Mouse (Mus musculus) forebrain, embryonic 12.5 days (tissue): ENCODE measurements around the gene Zfp663. TPM values are rescaled to one million over a fixed set of nuclear protein-coding genes. Genes with fewer than 3 reads are reported as not detected.
A peak's percentile ranks its signal among the peaks of the same experiment; 100 is the strongest.

Source experiments
- ATAC-seq: fragments of 200-750 bp; cut with Nextera tagmentation; 2 replicates; pipeline ENCODE4 v1.8.0; 2017; ENCODE audit warnings: moderate TSS enrichment; ENCODE audit not compliant: low FRiP score
- H3K27ac ChIP-seq: fragments of 300-500 bp; sonication (generic); 2 replicates; pipeline ENCODE4 v1.5.1; 2016; ENCODE audit warnings: mild to moderate bottlenecking
- H3K27me3 ChIP-seq: fragments of 300-500 bp; sonication (generic); 2 replicates; pipeline ENCODE4 v1.6.1; 2016; ENCODE audit warnings: mild to moderate bottlenecking
- H3K36me3 ChIP-seq: fragments of 300-500 bp; sonication (generic); replicated peaks from 2 replicates; pipeline ENCODE4 v1.6.1; 2016; ENCODE audit warnings: mild to moderate bottlenecking
- H3K4me1 ChIP-seq: fragments of 300-500 bp; sonication (generic); 2 replicates; pipeline ENCODE4 v1.6.1; 2016
- H3K4me2 ChIP-seq: fragments of 300-500 bp; sonication (generic); 2 replicates; pipeline ENCODE4 v1.6.1; 2016; ENCODE audit warnings: mild to moderate bottlenecking, moderate library complexity
- H3K4me3 ChIP-seq: fragments of 300-500 bp; sonication (generic); replicated peaks from 2 replicates; pipeline ENCODE4 v1.5.1; 2016; ENCODE audit warnings: mild to moderate bottlenecking
- H3K9ac ChIP-seq: fragments of 300-500 bp; sonication (generic); 2 replicates; pipeline ENCODE4 v1.6.1; 2016; ENCODE audit warnings: mild to moderate bottlenecking
- H3K9me3 ChIP-seq: fragments of 300-500 bp; sonication (generic); 2 replicates; pipeline ENCODE4 v1.6.1; 2016
- WGBS: fragments of 180-500 bp; shearing (Covaris S2); methylation state at CpG from one replicate; pipeline ENCODE4 v1.1.7; 2016; 5-methylcytosine and 5-hydroxymethylcytosine counted together
- polyA plus RNA-seq: library from polyadenylated mRNA; unstranded; fragments of >200 nt; fragmentation: Nextera tagmentation; extraction: Ambion mirVana; gene quantifications from 2 replicates; pipeline ENCODE4 v1.2.1, GENCODE M21; 2016

The Zfp663 gene
- polyA plus RNA-seq, 1 experiment from 2014 or later: 6.9 TPM

GRCm38 (mm10) chr2:165367868-165368439 is 575 bp downstream of the Zfp663 start:
- peaks cover 16% of the 10 kb centered on the region for H3K27me3 ChIP-seq
- H3K9ac ChIP-seq: peak overlapping the region; percentile 67
- peak; percentile 36; the same call in 1 of the 2 replicates for ATAC-seq
- peaks cover 41% of the 10 kb centered on the region for H3K4me1 ChIP-seq
- peak overlapping the region; percentile 84 for H3K27ac ChIP-seq
- H3K4me3 ChIP-seq: peak overlapping the region; percentile 51
- H3K9me3 ChIP-seq: no peaks in the 10 kb centered on the region
- H3K4me2 ChIP-seq: peak overlapping the region; percentile 84
- 0% methylated on average over 13 of the region's 13 CpGs for WGBS
- H3K36me3 ChIP-seq: no peaks in the 10 kb centered on the region

GRCm38 (mm10) chr2:165367047-165367520 is 1.4 kb downstream of the Zfp663 start:
- H3K36me3 ChIP-seq: no peaks in the 10 kb centered on the region
- 19% methylated on average over 5 of the region's 8 CpGs for WGBS
- H3K4me1 ChIP-seq: peaks cover 41% of the 10 kb centered on the region
- H3K9me3 ChIP-seq: no peaks in the 10 kb centered on the region
- no peak for ATAC-seq
- peaks cover 19% of the 10 kb centered on the region for H3K27me3 ChIP-seq
- peak overlapping the region; percentile 51 for H3K4me3 ChIP-seq
- peak overlapping the region; percentile 84 for H3K4me2 ChIP-seq
- no peak overlapping the region for H3K9ac ChIP-seq
- H3K27ac ChIP-seq: 0 out of 2 replicates have a peak overlapping the region, but pooled peaks have one; percentile 57

GRCm38 (mm10) chr2:165364334-165365091 is 4.0 kb downstream of the Zfp663 start:
- WGBS: 15% methylated on average over 21 of the region's 21 CpGs
- Histone ChIP-seq H3K4me2 (peak overlapping the region; percentile 31), H3K36me3 (no peaks in the 10 kb centered on the region), H3K9me3 (no peaks in the 10 kb centered on the region), H3K27me3 (peaks cover 19% of the 10 kb centered on the region), H3K27ac (no peak overlapping the region), H3K9ac (no peak overlapping the region), H3K4me1 (peaks cover 36% of the 10 kb centered on the region), H3K4me3 (no peak overlapping the region)
- no peak for ATAC-seq

- peaks cover 19% of the 10 kb centered on the region for H3K27me3 ChIP-seq
- no peak overlapping the region for H3K4me3 ChIP-seq
- H3K9ac ChIP-seq: no peak overlapping the region
- H3K9me3 ChIP-seq: no peaks in the 10 kb centered on the region
- H3K4me1 ChIP-seq: peaks cover 28% of the 10 kb centered on the region
- WGBS: 83% methylated on average over 6 of the region's 6 CpGs
- no peaks in the 10 kb centered on the region for H3K36me3 ChIP-seq
- H3K4me2 ChIP-seq: no peak overlapping the region
- no peak overlapping the region for H3K27ac ChIP-seq
- no peak for ATAC-seq
Measured at GRCm38 (mm10) chr2:165363282-165363681, 5.2 kb downstream of the Zfp663 start.

- WGBS: 0% methylated on average over 1 of the region's 1 CpGs
Measured at GRCm38 (mm10) chr2:165360861-165361260, 7.7 kb downstream of the Zfp663 start.

GRCm38 (mm10) chr2:165351828-165352513 is 16.6 kb downstream of the Zfp663 start:
- Histone ChIP-seq H3K4me2 (no peak overlapping the region), H3K4me1 (no peaks in the 10 kb centered on the region), H3K9me3 (peaks cover 27% of the 10 kb centered on the region), H3K36me3 (peaks cover 26% of the 10 kb centered on the region), H3K27me3 (no peaks in the 10 kb centered on the region), H3K27ac (no peak overlapping the region), H3K9ac (no peak overlapping the region), H3K4me3 (no peak overlapping the region)
- ATAC-seq: no peak
- WGBS: 91% methylated on average over 20 of the region's 20 CpGs

More at GRCm38 (mm10) chr2:165360861-165361260, 7.7 kb downstream of the Zfp663 start:
- Histone ChIP-seq H3K36me3 (no peaks in the 10 kb centered on the region), H3K9me3 (peaks cover 1% of the 10 kb centered on the region; the same call in 1 of the 2 replicates), H3K4me3 (no peak overlapping the region), H3K4me2 (no peak overlapping the region), H3K27ac (no peak overlapping the region), H3K4me1 (peaks cover 9% of the 10 kb centered on the region), H3K9ac (no peak overlapping the region), H3K27me3 (peaks cover 16% of the 10 kb centered on the region)
- peak; percentile 70 for ATAC-seq

- Histone ChIP-seq H3K27me3 (no peaks in the 10 kb centered on the region), H3K36me3 (peaks cover 26% of the 10 kb centered on the region), H3K4me1 (no peaks in the 10 kb centered on the region), H3K9me3 (peaks cover 23% of the 10 kb centered on the region), H3K27ac (no peak overlapping the region), H3K4me2 (no peak overlapping the region), H3K9ac (no peak overlapping the region), H3K4me3 (no peak overlapping the region)
- 0 out of 2 replicates have a peak, but pooled peaks have one; percentile 39 for ATAC-seq
- 24% methylated on average over 8 of the region's 8 CpGs for WGBS
Measured at GRCm38 (mm10) chr2:165349466-165349865, 19.1 kb downstream of the Zfp663 start.

GRCm38 (mm10) chr2:165346180-165346579 is 22.3 kb downstream of the Zfp663 start:
- WGBS: 92% methylated on average over 5 of the region's 5 CpGs

GRCm38 (mm10) chr2:165337191-165337590 is 31.3 kb downstream of the Zfp663 start:
- ATAC-seq: no peak
- H3K4me3 ChIP-seq: no peak overlapping the region
- H3K4me1 ChIP-seq: peaks cover 11% of the 10 kb centered on the region; the same call in 1 of the 2 replicates
- 27% methylated on average over 3 of the region's 3 CpGs for WGBS
- no peaks in the 10 kb centered on the region for H3K9me3 ChIP-seq
- no peak overlapping the region for H3K27ac ChIP-seq
- no peak overlapping the region for H3K4me2 ChIP-seq
- H3K36me3 ChIP-seq: no peaks in the 10 kb centered on the region
- no peak overlapping the region for H3K9ac ChIP-seq
- 0 out of 2 replicates have a peak, but pooled peaks cover 6% of the 10 kb centered on the region for H3K27me3 ChIP-seq

More at GRCm38 (mm10) chr2:165346180-165346579, 22.3 kb downstream of the Zfp663 start:
- H3K27me3 ChIP-seq: no peaks in the 10 kb centered on the region
- ATAC-seq: no peak
- no peaks in the 10 kb centered on the region for H3K4me1 ChIP-seq
- no peak overlapping the region for H3K4me3 ChIP-seq
- no peak overlapping the region for H3K9ac ChIP-seq
- no peaks in the 10 kb centered on the region; the same call in 1 of the 2 replicates for H3K9me3 ChIP-seq
- no peak overlapping the region for H3K4me2 ChIP-seq
- no peak overlapping the region for H3K27ac ChIP-seq
- no peaks in the 10 kb centered on the region for H3K36me3 ChIP-seq

GRCm38 (mm10) chr2:165332610-165333210 is 35.8 kb downstream of the Zfp663 start:
- H3K4me1 ChIP-seq: peaks cover 15% of the 10 kb centered on the region
- no peaks in the 10 kb centered on the region for H3K9me3 ChIP-seq
- H3K4me3 ChIP-seq: no peak overlapping the region
- no peaks in the 10 kb centered on the region for H3K36me3 ChIP-seq
- no peak overlapping the region for H3K9ac ChIP-seq
- no peak overlapping the region for H3K4me2 ChIP-seq
- no peak overlapping the region for H3K27ac ChIP-seq
- 45% methylated on average over 14 of the region's 14 CpGs for WGBS
- no peak for ATAC-seq
- H3K27me3 ChIP-seq: peaks cover 16% of the 10 kb centered on the region

GRCm38 (mm10) chr2:165329703-165330102 is 38.8 kb downstream of the Zfp663 start:
- peaks cover 33% of the 10 kb centered on the region for H3K4me1 ChIP-seq
- WGBS: 65% methylated on average over 3 of the region's 3 CpGs
- no peaks in the 10 kb centered on the region for H3K36me3 ChIP-seq
- no peak overlapping the region for H3K9ac ChIP-seq
- H3K4me3 ChIP-seq: no peak overlapping the region
- no peak for ATAC-seq
- no peak overlapping the region for H3K27ac ChIP-seq
- no peak overlapping the region for H3K4me2 ChIP-seq
- H3K9me3 ChIP-seq: no peaks in the 10 kb centered on the region
- H3K27me3 ChIP-seq: peaks cover 16% of the 10 kb centered on the region

GRCm38 (mm10) chr2:165328746-165329145 is 39.8 kb downstream of the Zfp663 start:
- Histone ChIP-seq H3K4me2 (no peak overlapping the region), H3K9ac (no peak overlapping the region), H3K27me3 (peaks cover 16% of the 10 kb centered on the region), H3K9me3 (no peaks in the 10 kb centered on the region), H3K27ac (no peak overlapping the region), H3K4me3 (no peak overlapping the region), H3K36me3 (no peaks in the 10 kb centered on the region), H3K4me1 (peaks cover 43% of the 10 kb centered on the region)
- no peak for ATAC-seq
- 81% methylated on average over 5 of the region's 5 CpGs for WGBS
